Mouse (Mus musculus) heart, embryonic 12.5 days (tissue): ENCODE results near the gene Spata9. TPM values are rescaled to one million over a fixed set of nuclear protein-coding genes. Genes with fewer than 3 reads are reported as not detected.

Experiments used
- polyA plus RNA-seq: library from polyadenylated mRNA; unstranded; fragments of >200 nt; fragmentation: Nextera tagmentation; extraction: Ambion mirVana; gene quantifications from 2 replicates; pipeline ENCODE4 v1.2.1, GENCODE M21; 2016

The Spata9 gene
- polyA plus RNA-seq, 1 experiment from 2014 or later = 0.22 TPM

Other genes starting within 250 kb of the Spata9 start
- 92.3 and 96.6 TPM in 2 replicates for gene Glrx, start 127.3 kb upstream of the Spata9 start, polyA plus RNA-seq
- gene Rhobtb3, start 23.2 kb upstream of the Spata9 start, polyA plus RNA-seq = 34.1 and 35.8 TPM in 2 replicates
- 21.3 and 22.7 TPM in 2 replicates for gene Rfesd, start 51.6 kb downstream of the Spata9 start, polyA plus RNA-seq
- 0.08 TPM in 1 of 2 replicates, not detected in the other for gene Gpr150, start 89.8 kb downstream of the Spata9 start, polyA plus RNA-seq
- gene Arsk, start 131.5 kb downstream of the Spata9 start, polyA plus RNA-seq = 3.0 and 3.5 TPM in 2 replicates
- 10.1 and 13.1 TPM in 2 replicates for gene Ttc37, start 131.6 kb downstream of the Spata9 start, polyA plus RNA-seq